Mouse (Mus musculus): ENCODE results near the gene Cct3.
"Not testable (repeated sequence)": the region's sequence is repeated elsewhere in the genome, so short reads cannot be mapped to it uniquely, and the experiment has no call there.

The Cct3 gene

GRCm38 (mm10) chr3:88296561-88297318, at the start of gene Cct3, which contains the start of gene Tsacc:
Cct3 (plus strand) TSS chr3:88297116.
Tsacc (minus strand) TSS chr3:88296999.
- peak; percentile 100 for DNase-seq (ENCODE audit: low read depth)

- no peak for DNase-seq (ENCODE audit: low read depth)
Observed at GRCm38 (mm10) chr3:88247666-88248065, 49.2 kb upstream of the Cct3 start.

DNA sequence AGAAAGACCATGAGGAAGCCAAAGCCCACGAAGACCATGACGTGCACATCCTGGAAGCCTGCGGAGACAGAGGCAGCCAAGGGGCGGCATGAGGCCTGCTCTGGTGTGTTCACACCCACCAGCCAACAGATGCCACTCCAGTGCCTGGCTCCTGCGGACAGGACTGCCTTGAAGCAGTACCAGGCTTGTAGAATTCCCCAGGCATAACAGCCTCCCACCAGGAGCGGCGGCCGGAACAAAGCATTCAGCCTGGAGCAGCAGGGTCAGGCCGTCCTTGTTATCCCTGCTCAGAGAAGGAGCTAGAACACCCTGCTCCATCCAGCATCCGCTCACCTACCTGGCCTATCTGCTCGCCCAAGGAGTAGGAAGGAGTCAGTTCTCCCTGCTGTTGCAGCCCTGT, 48.5 kb upstream of the Cct3 start:
- no peak for DNase-seq (ENCODE audit: low read depth)

- DNase-seq (ENCODE audit: low read depth) = no peak
Observed at GRCm38 (mm10) chr3:88252739-88253138, 44.2 kb upstream of the Cct3 start.

DNA sequence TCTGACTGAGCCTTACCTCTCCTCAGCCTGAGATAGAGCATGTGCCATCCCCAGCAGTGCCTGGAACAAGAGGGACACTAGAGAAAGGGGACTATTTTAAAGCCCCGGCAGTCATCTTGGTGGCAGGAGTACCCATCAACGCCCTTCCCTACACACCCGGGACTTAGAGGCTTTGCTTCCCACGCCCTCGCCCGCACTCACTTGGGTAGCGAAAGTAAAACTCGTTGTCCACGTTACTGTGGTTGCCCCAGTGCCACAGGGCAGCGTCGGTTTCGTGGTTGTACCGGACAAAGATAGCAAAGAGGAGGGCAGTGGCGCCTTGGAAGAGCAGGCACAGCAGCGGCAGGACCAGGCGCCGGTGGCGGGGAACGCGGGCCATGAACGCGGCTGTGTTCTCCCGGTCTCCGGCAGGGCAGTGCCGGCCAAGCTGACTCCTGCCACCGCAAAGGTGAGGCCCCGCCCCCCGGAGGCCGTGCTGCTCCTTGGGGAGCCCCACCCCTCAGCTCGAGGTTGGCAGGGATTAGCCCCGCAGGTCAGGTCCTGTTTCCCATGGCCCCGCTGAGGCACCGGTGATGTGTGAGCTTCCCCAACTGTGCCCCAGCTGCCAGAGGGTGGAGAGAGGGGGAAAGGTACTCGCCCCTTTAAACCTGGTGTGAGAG, 42.5 kb upstream of the Cct3 start, which contains the start of gene Rhbg:
Gene Rhbg, minus strand, starts transcription at position 442 of the 659 bp plus-strand sequence.
- no peak for DNase-seq (ENCODE audit: low read depth)

- DNase-seq (ENCODE audit: low read depth) = no peak
Observed at GRCm38 (mm10) chr3:88255950-88256349, 41.0 kb upstream of the Cct3 start.

- DNase-seq (ENCODE audit: low read depth) = no peak
Observed at GRCm38 (mm10) chr3:88256382-88256781, 40.5 kb upstream of the Cct3 start.

- no peak for DNase-seq (ENCODE audit: low read depth)
Observed at GRCm38 (mm10) chr3:88262346-88262745, 34.6 kb upstream of the Cct3 start.

GRCm38 (mm10) chr3:88268014-88268413, 28.9 kb upstream of the Cct3 start:
- DNase-seq (ENCODE audit: low read depth) = not testable (repeated sequence)

- no peak for DNase-seq (ENCODE audit: low read depth)
Observed at GRCm38 (mm10) chr3:88268991-88269390, 27.9 kb upstream of the Cct3 start.

- not testable (repeated sequence) for DNase-seq (ENCODE audit: low read depth)
Observed at GRCm38 (mm10) chr3:88271298-88271697, 25.6 kb upstream of the Cct3 start.

GRCm38 (mm10) chr3:88271859-88272258, 25.1 kb upstream of the Cct3 start:
- no peak for DNase-seq (ENCODE audit: low read depth)

DNA sequence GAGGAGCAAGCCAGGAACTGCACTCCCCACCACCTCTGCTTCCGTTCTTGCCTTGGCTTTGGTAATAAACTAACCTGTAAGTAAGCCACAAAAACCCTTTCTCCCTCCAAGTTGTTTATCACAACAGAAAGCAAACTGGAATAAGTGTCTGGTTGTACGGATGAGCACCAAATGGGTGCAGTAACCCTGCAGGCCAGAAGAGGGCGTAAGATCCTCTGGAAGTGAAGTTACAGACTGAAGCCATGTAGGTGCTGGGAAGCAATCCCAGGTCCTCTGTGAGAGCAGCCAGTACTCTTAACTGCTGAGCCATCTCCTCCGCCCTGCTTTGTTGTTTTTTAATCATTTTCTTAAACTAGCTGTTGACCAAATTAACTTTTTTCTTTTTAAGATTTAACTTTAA, 22.9 kb upstream of the Cct3 start:
- DNase-seq (ENCODE audit: low read depth) = no peak

DNA sequence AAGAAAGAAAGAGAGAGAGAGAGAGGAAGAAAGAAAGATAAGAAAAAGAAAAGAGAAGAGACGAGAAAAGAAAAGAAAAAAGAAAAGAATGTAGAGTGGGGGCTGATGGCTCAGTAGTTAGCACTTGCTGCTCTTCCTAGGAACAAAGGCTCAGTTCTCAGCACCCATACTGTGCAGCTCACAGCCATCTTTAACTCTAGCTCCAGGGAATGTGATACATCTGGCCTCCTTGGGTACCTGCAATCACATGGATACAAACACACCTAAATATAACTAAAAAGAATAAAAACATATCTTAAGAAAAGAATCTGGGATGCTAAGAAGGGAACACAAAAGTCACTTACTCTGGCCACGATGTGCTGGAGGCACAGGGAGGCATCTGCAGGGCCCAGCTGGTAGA, 20.8 kb upstream of the Cct3 start:
- DNase-seq (ENCODE audit: low read depth) = no peak

DNA sequence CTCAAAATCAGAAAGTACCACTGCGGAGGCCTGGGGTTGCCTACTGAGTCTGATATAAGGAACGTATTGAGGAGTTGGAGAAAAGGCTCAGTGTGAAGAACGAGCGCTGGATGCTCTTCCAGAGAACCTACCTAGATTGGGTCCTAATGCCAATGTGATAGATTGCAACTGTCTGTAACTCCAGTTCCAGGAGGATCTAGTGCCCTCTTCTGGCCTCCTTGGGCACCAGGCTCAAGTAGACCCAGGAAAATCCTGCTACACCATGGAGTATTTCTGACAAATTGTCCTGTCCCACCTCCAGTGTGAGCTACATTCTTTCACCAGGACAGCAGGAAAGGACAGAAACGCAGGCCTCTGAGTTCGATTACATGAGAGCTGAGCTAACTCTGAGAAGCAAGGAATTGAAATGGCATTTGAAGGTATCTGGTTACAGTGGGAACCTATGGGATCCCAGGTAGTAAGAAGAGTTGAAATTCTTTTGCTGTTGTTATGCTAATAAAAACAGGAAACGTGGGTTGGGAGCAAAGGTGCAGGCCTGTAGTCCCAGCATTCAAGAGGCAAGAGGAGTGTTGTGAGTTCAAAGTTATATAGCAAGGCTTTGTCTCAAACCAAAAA, 20.3 kb upstream of the Cct3 start:
- no peak for DNase-seq (ENCODE audit: low read depth)

DNA sequence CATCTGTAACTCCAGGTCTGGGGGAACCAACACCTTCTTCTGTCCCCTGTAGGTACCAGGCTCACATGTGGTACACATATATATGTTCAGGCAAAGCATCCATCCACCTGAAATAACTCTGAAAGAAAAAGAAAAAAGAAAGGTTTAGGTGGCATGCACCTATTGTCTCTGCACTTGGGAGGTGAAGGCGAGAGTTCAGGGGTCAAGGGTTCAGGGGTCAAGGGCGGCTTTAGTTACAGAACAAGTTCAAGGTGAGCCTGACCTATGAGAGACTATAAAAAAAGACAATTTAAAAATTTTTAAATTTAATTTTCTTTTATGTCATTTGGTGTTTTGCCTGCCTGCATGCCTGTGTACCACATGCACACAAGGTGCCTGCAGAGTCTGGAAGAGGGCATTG, 16.9 kb upstream of the Cct3 start:
- no peak for DNase-seq (ENCODE audit: low read depth)

- not testable (repeated sequence) for DNase-seq (ENCODE audit: low read depth)
Observed at GRCm38 (mm10) chr3:88281141-88281916, 15.6 kb upstream of the Cct3 start.

- DNase-seq (ENCODE audit: low read depth) = not testable (repeated sequence)
Observed at GRCm38 (mm10) chr3:88284815-88285564, 11.9 kb upstream of the Cct3 start.

- DNase-seq (ENCODE audit: low read depth) = not testable (repeated sequence)
Observed at GRCm38 (mm10) chr3:88285565-88285895, 11.4 kb upstream of the Cct3 start.

GRCm38 (mm10) chr3:88287110-88287509, 9.8 kb upstream of the Cct3 start, which contains the start of gene Gm38392:
Gm38392 (minus strand) TSS chr3:88287210.
- no peak for DNase-seq (ENCODE audit: low read depth)

- DNase-seq (ENCODE audit: low read depth) = not testable (repeated sequence)
Observed at GRCm38 (mm10) chr3:88288133-88288713, 8.7 kb upstream of the Cct3 start.
